Mouse (Mus musculus) kidney, embryonic 14.5 days (tissue): ENCODE measurements at regions not wholly inside any gene's neighbourhood (a gene's known extent, or its start where the extent isn't known, plus 50 kb on each side); places are given as distances from the start of the nearest gene placed in this dataset.

Experiments used
- ATAC-seq: fragments of 200-750 bp; cut with Nextera tagmentation; 2 replicates; pipeline ENCODE4 v1.8.0; 2017; ENCODE audit warnings: moderate number of reproducible peaks, mild to moderate bottlenecking, moderate TSS enrichment, moderate library complexity; ENCODE audit not compliant: low FRiP score, low TSS enrichment
- H3K27ac ChIP-seq: fragments of 300-500 bp; sonication (generic); 2 replicates; pipeline ENCODE4 v1.5.1; 2014; ENCODE audit warnings: low read depth, mild to moderate bottlenecking, low read length, moderate library complexity, mixed read lengths
- H3K27me3 ChIP-seq: fragments of 300-500 bp; sonication (generic); 2 replicates; pipeline ENCODE4 v1.6.1; 2014; ENCODE audit warnings: mild to moderate bottlenecking, low read length; ENCODE audit not compliant: control insufficient read depth, insufficient read depth
- H3K36me3 ChIP-seq: fragments of 300-500 bp; sonication (generic); 2 replicates; pipeline ENCODE4 v1.6.1; 2014; ENCODE audit warnings: low read length, mixed read lengths; ENCODE audit not compliant: control insufficient read depth, insufficient read depth
- H3K4me1 ChIP-seq: fragments of 300-500 bp; sonication (generic); 2 replicates; pipeline ENCODE4 v1.6.1; 2014; ENCODE audit warnings: low read length, mixed read lengths; ENCODE audit not compliant: control insufficient read depth, insufficient read depth
- H3K4me2 ChIP-seq: fragments of 300-500 bp; sonication (generic); replicated peaks from 2 replicates; pipeline ENCODE4 v1.6.1; 2014; ENCODE audit warnings: low read depth, mild to moderate bottlenecking, low read length
- H3K4me3 ChIP-seq: fragments of 300-500 bp; sonication (generic); 2 replicates; pipeline ENCODE4 v1.5.1; 2014; ENCODE audit warnings: mild to moderate bottlenecking, low read length
- H3K9ac ChIP-seq: fragments of 300-500 bp; sonication (generic); 2 replicates; pipeline ENCODE4 v1.6.1; 2014; ENCODE audit warnings: low read depth, mild to moderate bottlenecking, low read length, moderate library complexity
- H3K9me3 ChIP-seq: fragments of 300-500 bp; sonication (generic); 2 replicates; pipeline ENCODE4 v1.6.1; 2016; ENCODE audit warnings: low read length; ENCODE audit not compliant: control insufficient read depth
- WGBS: fragments of 180-500 bp; shearing (Covaris S2); extraction: QIAGEN DNeasy Blood & Tissue Kit; methylation state at CpG from one replicate; pipeline ENCODE4 v1.1.7; 2014; 5-methylcytosine and 5-hydroxymethylcytosine counted together

GRCm38 (mm10) chr8:115921889-115922288, 214.3 kb upstream of the Maf start:
- no peaks in the 10 kb centered on the region for H3K27me3 ChIP-seq
- no peaks in the 10 kb centered on the region for H3K9me3 ChIP-seq
- WGBS: 88% methylated on average over 6 of the region's 6 CpGs
- H3K4me3 ChIP-seq: no peak overlapping the region
- no peak overlapping the region for H3K4me2 ChIP-seq
- ATAC-seq: no peak
- no peak overlapping the region for H3K9ac ChIP-seq
- no peaks in the 10 kb centered on the region for H3K4me1 ChIP-seq
- H3K36me3 ChIP-seq: no peaks in the 10 kb centered on the region
- H3K27ac ChIP-seq: no peak overlapping the region

- H3K9me3 ChIP-seq: peaks cover 3% of the 10 kb centered on the region; the same call in 1 of the 2 replicates
- no peak for ATAC-seq
- H3K27me3 ChIP-seq: no peaks in the 10 kb centered on the region
- H3K4me3 ChIP-seq: no peak overlapping the region
- no peaks in the 10 kb centered on the region for H3K36me3 ChIP-seq
- no peak overlapping the region for H3K27ac ChIP-seq
- H3K9ac ChIP-seq: no peak overlapping the region
- 90% methylated on average over 5 of the region's 5 CpGs for WGBS
- H3K4me2 ChIP-seq: no peak overlapping the region
- H3K4me1 ChIP-seq: no peaks in the 10 kb centered on the region
Measured at GRCm38 (mm10) chr8:115906650-115907049, 199.1 kb upstream of the Maf start.

GRCm38 (mm10) chr8:115903853-115904420, 196.3 kb upstream of the Maf start:
- no peak for ATAC-seq
- Histone ChIP-seq H3K27me3 (no peaks in the 10 kb centered on the region), H3K36me3 (no peaks in the 10 kb centered on the region), H3K4me1 (no peaks in the 10 kb centered on the region), H3K4me3 (no peak overlapping the region), H3K27ac (no peak overlapping the region), H3K4me2 (no peak overlapping the region), H3K9me3 (peaks cover 3% of the 10 kb centered on the region; the same call in 1 of the 2 replicates), H3K9ac (no peak overlapping the region)
- 76% methylated on average over 6 of the region's 6 CpGs for WGBS

GRCm38 (mm10) chr8:115897521-115898178, 190.1 kb upstream of the Maf start:
- no peak overlapping the region for H3K4me2 ChIP-seq
- WGBS: 60% methylated on average over 6 of the region's 6 CpGs
- no peaks in the 10 kb centered on the region for H3K9me3 ChIP-seq
- H3K4me1 ChIP-seq: no peaks in the 10 kb centered on the region
- no peaks in the 10 kb centered on the region for H3K36me3 ChIP-seq
- ATAC-seq: peak; percentile 28; the same call in 1 of the 2 replicates
- no peak overlapping the region for H3K9ac ChIP-seq
- no peaks in the 10 kb centered on the region for H3K27me3 ChIP-seq
- no peak overlapping the region for H3K4me3 ChIP-seq
- H3K27ac ChIP-seq: no peak overlapping the region

GRCm38 (mm10) chr8:115897086-115897485, 189.5 kb upstream of the Maf start:
- no peaks in the 10 kb centered on the region for H3K36me3 ChIP-seq
- H3K27me3 ChIP-seq: no peaks in the 10 kb centered on the region
- no peak for ATAC-seq
- no peak overlapping the region for H3K27ac ChIP-seq
- H3K4me2 ChIP-seq: no peak overlapping the region
- H3K4me1 ChIP-seq: no peaks in the 10 kb centered on the region
- H3K9ac ChIP-seq: no peak overlapping the region
- H3K4me3 ChIP-seq: no peak overlapping the region
- no peaks in the 10 kb centered on the region for H3K9me3 ChIP-seq
- 73% methylated on average over 4 of the region's 4 CpGs for WGBS

GRCm38 (mm10) chr8:115896066-115896465, 188.5 kb upstream of the Maf start:
- Histone ChIP-seq H3K4me3 (no peak overlapping the region), H3K36me3 (no peaks in the 10 kb centered on the region)
- 85% methylated on average over 4 of the region's 4 CpGs for WGBS

GRCm38 (mm10) chr8:115888278-115888677, 180.7 kb upstream of the Maf start:
- no peak for ATAC-seq
- Histone ChIP-seq H3K27me3 (no peaks in the 10 kb centered on the region), H3K9ac (no peak overlapping the region), H3K27ac (no peak overlapping the region), H3K4me3 (no peak overlapping the region), H3K9me3 (no peaks in the 10 kb centered on the region), H3K36me3 (no peaks in the 10 kb centered on the region), H3K4me2 (no peak overlapping the region), H3K4me1 (no peaks in the 10 kb centered on the region)
- 84% methylated on average over 4 of the region's 4 CpGs for WGBS

More at GRCm38 (mm10) chr8:115896066-115896465, 188.5 kb upstream of the Maf start:
- Histone ChIP-seq H3K4me2 (no peak overlapping the region), H3K9ac (no peak overlapping the region), H3K9me3 (no peaks in the 10 kb centered on the region), H3K27me3 (no peaks in the 10 kb centered on the region), H3K27ac (no peak overlapping the region), H3K4me1 (no peaks in the 10 kb centered on the region)
- ATAC-seq: no peak

GRCm38 (mm10) chr8:115885121-115885743, 177.6 kb upstream of the Maf start:
- H3K27ac ChIP-seq: no peak overlapping the region
- no peak overlapping the region for H3K4me3 ChIP-seq
- no peaks in the 10 kb centered on the region for H3K36me3 ChIP-seq
- no peak overlapping the region for H3K9ac ChIP-seq
- H3K4me2 ChIP-seq: no peak overlapping the region
- no peaks in the 10 kb centered on the region for H3K27me3 ChIP-seq
- 31% methylated on average over 2 of the region's 2 CpGs for WGBS
- H3K9me3 ChIP-seq: no peaks in the 10 kb centered on the region
- no peak for ATAC-seq
- no peaks in the 10 kb centered on the region for H3K4me1 ChIP-seq

- H3K27ac ChIP-seq: no peak overlapping the region
- H3K4me2 ChIP-seq: no peak overlapping the region
- H3K27me3 ChIP-seq: no peaks in the 10 kb centered on the region
- H3K9me3 ChIP-seq: no peaks in the 10 kb centered on the region
- H3K36me3 ChIP-seq: no peaks in the 10 kb centered on the region
- H3K4me3 ChIP-seq: no peak overlapping the region
- no peak overlapping the region for H3K9ac ChIP-seq
- WGBS: 69% methylated on average over 3 of the region's 3 CpGs
- no peak for ATAC-seq
- no peaks in the 10 kb centered on the region for H3K4me1 ChIP-seq
Measured at GRCm38 (mm10) chr8:115883808-115884207, 176.2 kb upstream of the Maf start.
